Mouse (Mus musculus): ENCODE data around the gene Rps6kb2.

DNA sequence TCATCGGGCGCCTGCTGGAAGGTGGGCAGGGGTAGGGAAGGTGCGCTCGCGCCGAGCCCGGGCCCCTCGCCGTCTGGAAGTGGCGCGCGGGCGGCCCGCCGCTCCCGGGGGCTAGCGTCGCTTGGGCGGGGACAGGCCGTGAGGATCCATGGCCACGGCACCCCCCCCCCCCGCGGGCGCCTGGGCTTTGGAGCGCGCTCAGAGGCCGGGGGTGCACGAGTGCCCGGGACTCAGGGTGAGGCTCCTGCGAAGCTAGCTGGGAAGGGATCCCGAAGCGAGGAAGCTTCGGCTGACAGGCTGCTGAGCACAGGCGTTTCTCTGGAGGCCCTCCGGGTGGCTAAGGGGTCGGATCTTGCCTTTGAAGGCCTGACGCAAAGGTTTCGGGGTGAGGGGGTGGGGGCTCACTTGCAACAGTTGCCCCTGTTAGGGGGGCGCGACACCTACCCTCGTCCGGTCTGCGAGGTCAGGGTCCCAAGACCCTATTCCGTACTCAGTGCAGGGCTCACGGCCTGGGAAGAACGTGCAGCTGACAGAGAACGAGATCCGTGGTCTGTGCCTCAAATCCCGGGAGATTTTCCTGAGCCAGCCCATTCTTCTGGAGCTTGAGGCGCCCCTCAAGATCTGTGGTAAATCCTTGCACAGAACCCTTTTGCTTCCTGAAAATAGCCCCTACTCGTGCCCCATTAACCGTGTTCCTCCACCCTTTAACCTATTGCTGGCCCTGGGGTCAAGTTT, 29.3 kb upstream of the Rps6kb2 start:
- no peak for TF ChIP-seq CTCF (IDR thresholded peaks at IDR 0.05; ENCODE audit: borderline replicate concordance, insufficient read depth, low read length)
- TF ChIP-seq POLR2A (IDR thresholded peaks at IDR 0.05; ENCODE audit: low read depth, low read length), result no peak
